Mouse (Mus musculus) erythroid progenitor cell, adult 5-6 weeks (primary cell): ENCODE measurements around the gene Itih3. TPM values are rescaled to one million over a fixed set of nuclear protein-coding genes. Genes with fewer than 3 reads are reported as not detected.

Experiments used
- ATAC-seq: replicated peaks from 2 replicates; pipeline ENCODE4 v1.8.0; 2016; ENCODE audit warnings: moderate number of reproducible peaks, mild to moderate bottlenecking, moderate TSS enrichment, inconsistent platforms; ENCODE audit not compliant: poor library complexity, low FRiP score, severe bottlenecking
- total RNA-seq, 2 experiments: library from RNA; stranded (forward) in 1 of 2; stranded (reverse) in 1 of 2; fragments of 150-400 nt in 1 of 2; fragments of 186-747, 209-891 nt in 1 of 2; gene quantifications; 2 replicates each; pipeline versions ENCODE4 v1.2.3 to v1.2.4; 2015 to 2017; ENCODE audit warnings: low replicate concordance in 2 of 2

The Itih3 gene
- total RNA-seq, 2 experiments from 2014 or later, result not detected

- ATAC-seq, result no peak
Measured at GRCm38 (mm10) chr14:30904307-30904706, 19.3 kb downstream of the Itih3 start.

- no peak for ATAC-seq
Measured at GRCm38 (mm10) chr14:30903036-30903435, 20.5 kb downstream of the Itih3 start.

GRCm38 (mm10) chr14:30902628-30903027 lies 20.9 kb downstream of the Itih3 start:
- ATAC-seq, result no peak

DNA sequence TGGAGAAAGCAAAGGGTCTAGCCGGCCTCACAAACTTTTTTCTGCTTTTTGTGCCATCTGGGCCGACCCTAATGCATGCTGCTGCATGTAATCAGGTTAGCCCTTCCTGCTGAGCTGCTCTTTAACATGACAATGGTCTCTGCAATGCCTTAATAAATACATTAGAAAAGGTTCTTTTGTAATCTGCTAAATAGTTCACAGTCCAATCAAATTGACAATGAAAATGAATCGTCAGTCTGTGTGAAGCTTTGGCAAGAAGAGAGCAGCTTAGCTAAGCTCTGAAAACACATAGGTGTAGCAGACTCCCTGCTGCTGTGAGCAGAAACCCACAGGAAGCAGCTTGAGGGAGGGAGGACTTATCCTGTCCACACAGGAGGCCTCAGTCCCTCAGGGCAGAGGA lies 23.6 kb downstream of the Itih3 start:
- no peak for ATAC-seq

DNA sequence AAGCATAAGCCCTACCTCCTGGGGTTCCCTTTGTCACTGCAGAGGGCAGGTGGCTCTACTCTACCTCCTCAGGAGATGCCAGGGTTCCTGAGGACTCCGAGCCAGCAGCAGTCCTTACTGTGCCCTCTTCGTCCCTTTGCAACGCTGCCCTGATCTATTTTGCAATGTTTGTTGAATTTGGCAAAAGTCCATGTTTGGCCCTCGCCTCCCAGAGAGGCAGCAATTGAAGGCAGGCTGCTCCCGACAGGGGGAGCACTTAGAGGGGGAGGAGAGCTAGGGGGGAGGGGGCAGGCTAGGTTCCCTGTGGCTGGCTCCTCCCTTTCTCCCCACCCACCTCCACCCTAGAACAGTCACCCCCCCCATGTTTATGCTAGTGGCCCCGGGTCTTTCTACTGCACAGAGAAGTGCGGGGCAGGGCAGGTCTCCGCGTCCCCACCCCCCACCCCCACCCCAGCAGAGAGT lies 35.3 kb downstream of the Itih3 start:
- ATAC-seq, result no peak

DNA sequence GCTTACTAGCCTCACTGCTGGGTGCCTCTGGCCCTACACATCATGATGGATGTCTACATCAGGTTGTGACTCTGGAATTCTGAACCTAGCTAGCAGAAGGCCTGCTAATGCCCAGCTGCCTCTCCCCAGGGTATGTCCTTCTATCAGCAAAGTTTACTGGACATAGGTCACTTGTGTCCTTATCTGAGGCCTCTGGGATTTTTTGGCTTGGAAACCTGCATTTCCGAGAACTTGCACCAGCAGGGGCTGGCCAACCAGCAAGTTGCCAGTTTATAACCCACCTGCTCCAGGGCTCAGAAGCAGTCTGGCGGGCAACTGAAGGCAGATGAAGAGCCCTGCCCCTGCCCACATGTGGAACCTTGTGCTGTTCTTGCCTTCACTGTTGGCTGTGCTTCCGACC lies 37.4 kb downstream of the Itih3 start, which contains the start of gene Itih4:
Gene Itih4 (plus strand): TSS at position 273 of the 400 bp plus-strand sequence.
- no peak for ATAC-seq

- ATAC-seq, result no peak
Measured at GRCm38 (mm10) chr14:30885298-30885697, 38.3 kb downstream of the Itih3 start.

DNA sequence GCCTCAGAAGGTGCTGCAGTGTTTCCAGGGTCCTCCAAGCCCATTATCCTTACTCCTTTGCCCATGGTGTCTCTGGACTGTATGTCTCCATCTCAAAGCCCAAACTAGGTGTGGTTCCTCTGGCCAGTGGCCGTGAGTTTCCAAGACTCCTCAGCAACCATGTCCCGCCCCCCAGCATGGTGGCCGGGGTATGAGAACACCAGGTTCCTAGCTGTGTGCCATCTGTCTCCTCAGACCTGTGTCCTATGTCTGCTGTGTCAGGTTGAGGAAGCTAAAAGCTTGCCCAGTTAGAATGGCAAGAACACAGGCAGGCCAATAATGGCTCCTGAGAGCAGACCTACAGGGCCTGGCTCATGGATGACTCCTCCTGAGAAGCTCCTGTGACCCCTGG lies 41.8 kb downstream of the Itih3 start:
- ATAC-seq, result no peak

- no peak for ATAC-seq
Measured at GRCm38 (mm10) chr14:30880811-30881717, 42.5 kb downstream of the Itih3 start.

DNA sequence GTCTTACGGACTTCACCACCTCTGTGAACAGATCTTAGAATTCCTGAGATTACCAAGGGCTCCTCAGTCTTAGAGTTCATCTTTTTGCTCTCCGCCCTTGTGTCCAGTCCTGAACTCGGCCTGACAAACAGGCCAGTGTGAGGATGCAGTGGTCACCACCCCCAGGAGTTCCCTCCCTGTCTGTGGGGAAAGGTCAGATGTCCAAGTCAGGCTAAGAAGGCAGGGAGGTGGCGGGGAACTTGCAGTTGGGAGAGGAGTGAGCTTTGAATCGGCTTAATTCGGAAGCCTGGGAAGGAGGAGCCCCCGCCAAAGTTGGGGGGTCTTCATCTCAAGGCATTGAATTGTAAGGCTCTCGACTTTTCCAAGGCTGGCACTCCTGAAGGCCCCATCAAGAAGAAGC lies 43.3 kb downstream of the Itih3 start:
- no peak for ATAC-seq

- ATAC-seq, result no peak
Measured at GRCm38 (mm10) chr14:30879794-30880193, 43.8 kb downstream of the Itih3 start.

GRCm38 (mm10) chr14:30878958-30879571 lies 44.5 kb downstream of the Itih3 start, which contains the start of gene Mustn1:
Gene Mustn1 (plus strand): TSS chr14:30879200.
- no peak for ATAC-seq

- ATAC-seq, result no peak
Measured at GRCm38 (mm10) chr14:30877827-30878226, 45.7 kb downstream of the Itih3 start.

GRCm38 (mm10) chr14:30876451-30876850 lies 47.1 kb downstream of the Itih3 start:
- ATAC-seq, result no peak

GRCm38 (mm10) chr14:30875955-30876354 lies 47.6 kb downstream of the Itih3 start:
- ATAC-seq, result no peak

DNA sequence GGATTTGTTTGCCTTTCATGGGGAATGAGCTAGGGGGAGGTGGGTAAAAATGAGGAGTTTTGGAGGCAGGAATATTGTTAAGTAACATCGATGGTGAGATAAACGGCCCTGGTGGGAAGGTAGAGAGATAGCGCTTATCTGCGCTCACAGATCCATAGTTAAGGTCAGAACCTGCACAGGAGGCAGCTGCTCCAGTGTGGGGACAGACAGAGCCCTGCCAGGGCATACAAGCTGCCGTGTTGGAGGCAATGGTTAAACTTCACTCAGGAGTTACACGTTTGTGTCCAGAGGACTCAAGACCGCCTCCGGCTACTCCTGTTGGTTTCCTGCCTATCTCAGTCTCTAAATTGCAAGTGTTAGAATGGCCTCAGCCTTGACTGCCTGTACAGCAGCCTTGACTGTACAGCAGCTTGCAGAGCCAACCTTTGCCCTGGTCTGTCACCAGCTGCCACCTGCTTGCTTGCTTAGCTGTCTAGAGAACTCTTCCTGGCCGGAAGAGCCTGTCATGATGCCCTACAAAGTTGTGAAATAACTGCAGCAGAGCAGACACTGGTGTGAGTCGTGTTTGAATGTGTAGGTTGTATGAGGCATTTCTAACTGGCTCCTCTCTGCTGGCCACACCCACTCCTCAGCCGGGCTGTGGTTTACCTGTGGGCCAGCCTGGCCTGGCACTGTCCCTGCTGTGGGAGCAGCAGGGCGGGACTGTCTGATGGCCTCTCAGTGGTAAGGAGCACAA lies 48.3 kb downstream of the Itih3 start:
- ATAC-seq, result no peak

GRCm38 (mm10) chr14:30874095-30874700 lies 49.4 kb downstream of the Itih3 start:
- ATAC-seq, result no peak

DNA sequence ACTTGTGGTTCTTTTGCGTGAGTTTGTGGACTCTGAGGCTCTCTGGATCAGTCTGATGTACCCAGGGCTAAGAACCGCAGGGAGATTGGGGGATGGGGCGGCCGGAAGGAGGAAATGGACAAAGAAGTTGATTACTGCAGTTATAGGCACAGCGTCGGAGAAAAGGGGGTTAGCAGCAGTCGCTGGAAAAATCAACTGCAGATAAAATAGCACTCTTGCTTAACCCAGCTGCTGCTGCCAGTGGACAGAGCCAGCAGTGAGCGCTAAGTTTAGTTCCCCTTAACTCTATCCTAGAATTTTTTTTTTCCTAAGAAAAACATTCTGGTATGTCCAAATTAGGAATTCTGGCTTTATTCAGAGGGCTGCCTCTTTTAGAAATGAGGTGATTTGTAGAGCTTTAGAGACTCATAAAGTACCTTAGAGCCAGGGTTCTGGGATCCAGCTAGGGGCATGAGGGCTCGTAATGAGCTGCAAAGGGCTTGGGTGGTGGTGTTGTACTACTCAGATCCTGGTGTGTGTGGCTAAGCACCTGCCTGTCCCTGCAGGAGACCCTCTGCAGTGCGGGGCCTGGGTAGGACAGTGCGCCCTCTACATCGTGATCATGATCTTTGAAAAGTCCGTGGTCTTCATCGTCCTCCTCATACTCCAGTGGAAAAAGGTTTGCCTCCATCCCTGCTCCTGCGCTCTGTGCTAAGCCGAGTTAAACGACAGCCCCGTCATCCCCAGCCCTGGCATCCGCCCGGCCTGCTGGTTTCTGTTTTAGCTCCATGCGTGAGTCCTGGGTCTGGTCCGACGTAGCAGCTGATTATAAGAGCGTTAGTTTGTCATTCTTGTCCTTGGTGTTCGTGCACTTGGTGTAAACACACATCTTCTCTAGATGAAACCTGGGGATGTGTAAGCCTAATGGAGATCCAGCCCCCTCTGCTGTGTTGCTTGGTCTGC lies 53.1 kb downstream of the Itih3 start:
- no peak for ATAC-seq

DNA sequence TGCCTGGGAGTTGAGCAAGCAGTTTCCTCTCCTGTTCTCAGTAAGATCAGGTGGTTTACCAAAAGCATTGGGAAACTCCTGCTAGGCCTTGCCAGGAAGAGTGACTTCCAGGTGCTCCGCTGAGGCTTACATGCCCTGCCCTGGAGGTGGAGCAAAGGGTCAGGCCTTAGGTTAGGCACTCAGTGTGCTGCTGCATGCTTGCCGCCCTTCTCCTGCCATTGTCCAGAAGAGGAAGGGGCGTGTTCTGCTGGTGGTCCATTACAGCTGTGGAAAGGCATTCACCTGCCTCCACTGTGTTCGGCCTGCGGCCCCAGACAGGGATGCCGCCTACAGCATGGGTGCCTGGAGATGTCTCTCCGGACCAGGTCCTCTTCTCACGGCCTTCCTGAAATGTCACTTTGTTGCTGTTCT lies 54.2 kb downstream of the Itih3 start:
- no peak for ATAC-seq
